Mouse (Mus musculus): ENCODE results near the gene B3gnt2.

Gene B3gnt2

DNA sequence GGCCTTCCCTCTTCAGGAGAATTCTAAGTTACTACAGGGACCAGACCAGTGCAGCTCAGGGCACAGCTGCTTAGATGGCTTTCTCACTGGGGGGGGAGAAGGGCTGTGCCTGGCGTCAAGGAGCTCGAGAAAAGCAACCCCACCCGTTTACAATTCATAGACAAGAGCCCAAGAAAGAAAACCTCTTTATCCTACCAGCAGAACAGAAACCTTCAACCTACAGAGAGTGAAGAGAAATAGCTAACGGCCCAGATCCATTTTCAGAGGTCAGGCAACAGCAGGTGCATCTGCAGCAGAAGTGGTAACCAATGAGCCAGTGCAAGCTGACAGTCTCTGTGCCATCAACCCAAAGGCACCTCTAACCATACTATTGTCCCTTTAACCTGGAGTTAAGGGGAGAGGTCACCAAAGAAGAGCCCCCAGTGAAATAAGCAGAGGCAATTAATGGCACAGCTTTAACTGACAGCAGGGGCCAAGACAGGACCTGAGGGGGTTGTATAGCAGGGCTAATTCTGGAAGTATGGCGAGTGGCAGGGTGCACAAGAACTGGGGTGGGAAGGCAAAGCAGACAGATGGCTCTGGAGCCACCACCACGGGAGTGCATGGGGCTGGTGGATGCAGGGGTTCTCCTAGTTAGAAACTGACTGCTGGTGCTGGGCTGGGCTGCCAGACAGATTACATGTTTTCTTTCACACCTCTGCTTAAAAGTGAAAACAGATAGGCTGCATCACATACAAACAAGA is 14.5 kb downstream of the B3gnt2 start:
- TF ChIP-seq GATA4 (IDR thresholded peaks at IDR 0.05; ENCODE audit: insufficient replicate concordance, low read length): no peak

DNA sequence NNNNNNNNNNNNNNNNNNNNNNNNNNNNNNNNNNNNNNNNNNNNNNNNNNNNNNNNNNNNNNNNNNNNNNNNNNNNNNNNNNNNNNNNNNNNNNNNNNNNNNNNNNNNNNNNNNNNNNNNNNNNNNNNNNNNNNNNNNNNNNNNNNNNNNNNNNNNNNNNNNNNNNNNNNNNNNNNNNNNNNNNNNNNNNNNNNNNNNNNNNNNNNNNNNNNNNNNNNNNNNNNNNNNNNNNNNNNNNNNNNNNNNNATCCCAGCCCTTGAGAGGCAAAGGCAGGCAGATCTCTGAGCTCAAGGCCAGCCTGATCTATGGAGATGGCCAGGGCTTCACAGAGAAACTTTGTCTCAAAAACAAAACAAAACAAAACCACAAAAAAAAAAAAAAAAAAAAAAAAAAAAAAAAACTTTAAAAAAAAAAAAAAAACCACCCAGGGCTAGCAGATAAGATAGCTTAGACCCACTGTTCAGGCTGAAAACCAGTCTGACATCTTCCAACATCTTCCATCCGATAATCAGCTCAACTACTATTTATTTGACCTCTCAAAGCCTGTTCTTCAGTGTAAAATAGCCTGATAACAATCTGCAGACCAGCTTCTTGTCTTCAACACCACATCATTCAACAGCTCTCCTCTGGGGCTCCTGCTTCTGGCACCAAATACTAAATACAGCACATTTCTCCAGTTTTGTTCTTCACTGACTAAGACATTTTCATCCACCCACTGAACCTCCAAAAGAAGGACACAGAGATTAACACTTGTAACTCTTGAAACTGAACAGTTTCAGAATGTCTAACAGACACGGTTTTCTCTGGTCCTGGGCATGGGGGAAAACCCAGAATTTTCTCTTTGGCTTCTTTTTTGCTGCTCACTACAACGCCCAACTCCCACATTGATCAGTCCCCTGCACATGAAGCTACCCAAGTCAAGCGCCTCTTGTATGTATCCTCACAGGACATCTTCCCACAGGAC is 15.7 kb downstream of the B3gnt2 start:
- peak; percentile 66; the same call in 1 of the 2 replicates for TF ChIP-seq GATA4 (IDR thresholded peaks at IDR 0.05; ENCODE audit: insufficient replicate concordance, low read length)

- TF ChIP-seq GATA4 (IDR thresholded peaks at IDR 0.05; ENCODE audit: insufficient replicate concordance, low read length): no peak
These were observed 21.3 kb downstream of the B3gnt2 start for GRCm38 (mm10) chr11:22839456-22839855.

GRCm38 (mm10) chr11:22838361-22838760 is 22.4 kb downstream of the B3gnt2 start:
- TF ChIP-seq GATA4 (IDR thresholded peaks at IDR 0.05; ENCODE audit: insufficient replicate concordance, low read length): no peak

GRCm38 (mm10) chr11:22836269-22836668 is 24.5 kb downstream of the B3gnt2 start:
- no peak for TF ChIP-seq GATA4 (IDR thresholded peaks at IDR 0.05; ENCODE audit: insufficient replicate concordance, low read length)

DNA sequence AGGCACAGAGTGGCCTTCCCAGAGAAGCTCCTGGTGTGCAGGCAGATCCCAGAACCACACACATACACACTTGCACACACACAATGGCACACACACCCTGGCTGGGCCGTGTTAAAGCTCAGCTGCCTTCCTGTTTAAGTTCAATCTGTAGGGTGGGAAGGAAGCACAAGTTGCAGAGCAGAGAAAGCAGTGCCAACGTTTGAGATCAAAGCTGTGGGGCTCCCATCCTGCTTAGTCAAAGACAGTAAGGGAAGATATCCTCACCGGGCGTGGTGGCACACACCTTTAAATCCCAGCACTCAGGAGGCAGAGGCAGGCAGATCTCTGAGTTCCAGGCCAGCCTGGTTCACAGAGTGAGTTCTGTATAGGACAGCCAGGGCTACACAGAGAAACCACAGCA is 28.2 kb downstream of the B3gnt2 start:
- TF ChIP-seq GATA4 (IDR thresholded peaks at IDR 0.05; ENCODE audit: insufficient replicate concordance, low read length): no peak

GRCm38 (mm10) chr11:22831916-22832315 is 28.8 kb downstream of the B3gnt2 start:
- TF ChIP-seq GATA4 (IDR thresholded peaks at IDR 0.05; ENCODE audit: insufficient replicate concordance, low read length): peak; percentile 74; the same call in 1 of the 2 replicates

DNA sequence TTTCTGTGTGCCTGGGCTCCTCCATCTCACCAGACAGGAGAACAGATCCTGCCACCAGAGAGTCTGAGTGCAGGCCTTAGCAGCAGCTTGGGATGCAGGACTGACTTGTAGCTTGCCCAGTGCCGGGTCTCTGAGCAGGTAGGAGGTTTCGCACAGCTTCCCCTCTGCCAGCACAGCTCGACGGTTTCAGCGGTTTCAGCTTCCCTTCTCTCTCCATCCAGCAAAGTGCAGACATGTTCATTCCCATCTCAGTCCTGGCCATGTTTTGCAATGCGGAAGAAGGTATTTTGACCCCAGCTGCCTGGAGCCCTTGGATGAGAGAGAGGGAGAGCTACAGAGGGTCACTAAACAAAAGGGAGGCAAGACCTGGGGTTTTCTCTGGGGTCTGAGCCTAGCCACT is 30.1 kb downstream of the B3gnt2 start:
- TF ChIP-seq GATA4 (IDR thresholded peaks at IDR 0.05; ENCODE audit: insufficient replicate concordance, low read length): no peak

DNA sequence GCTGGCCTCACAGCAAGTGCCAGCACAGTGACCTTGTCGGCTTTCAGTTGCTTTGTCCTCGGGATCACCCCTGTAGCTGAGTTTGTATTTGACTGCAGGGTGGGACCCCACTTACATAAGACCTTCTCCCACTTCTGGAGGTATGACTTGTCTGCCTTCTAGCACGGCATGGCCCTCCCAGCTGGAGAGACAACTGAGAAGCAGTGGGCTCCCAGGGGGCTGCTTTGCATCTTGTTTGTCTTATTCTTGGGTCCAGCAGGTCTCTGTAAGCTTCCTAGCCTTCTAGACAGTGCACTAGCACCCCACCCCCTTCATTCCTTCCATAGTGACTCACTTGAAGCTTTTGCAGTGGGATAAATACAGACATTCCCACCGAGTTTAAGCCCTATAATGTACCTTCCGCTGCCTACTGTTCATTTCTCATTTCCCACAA is 30.6 kb downstream of the B3gnt2 start:
- no peak for TF ChIP-seq GATA4 (IDR thresholded peaks at IDR 0.05; ENCODE audit: insufficient replicate concordance, low read length)

GRCm38 (mm10) chr11:22828988-22829632 is 31.7 kb downstream of the B3gnt2 start:
- TF ChIP-seq GATA4 (IDR thresholded peaks at IDR 0.05; ENCODE audit: insufficient replicate concordance, low read length): no peak

GRCm38 (mm10) chr11:22827514-22828080 is 33.2 kb downstream of the B3gnt2 start:
- TF ChIP-seq GATA4 (IDR thresholded peaks at IDR 0.05; ENCODE audit: insufficient replicate concordance, low read length): no peak

DNA sequence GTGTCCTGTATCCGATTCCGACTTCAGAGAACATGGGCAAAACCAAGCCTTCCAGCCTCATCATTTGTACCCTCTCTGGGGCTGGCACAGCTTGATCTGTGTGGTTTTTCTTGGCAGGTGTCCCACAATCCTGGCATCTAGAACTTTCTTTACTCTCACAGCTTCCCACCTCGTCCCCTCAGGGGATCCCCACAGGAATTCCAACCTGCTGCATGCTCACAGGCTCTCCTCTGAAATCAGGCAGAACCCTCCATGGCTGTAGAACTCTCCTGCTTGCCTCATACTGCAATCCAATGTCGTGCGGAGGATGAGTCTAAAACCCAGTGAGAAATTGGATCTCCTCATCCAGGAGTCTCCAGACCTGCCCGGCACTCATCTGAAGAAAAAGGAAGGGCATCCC is 34.1 kb downstream of the B3gnt2 start:
- no peak for TF ChIP-seq GATA4 (IDR thresholded peaks at IDR 0.05; ENCODE audit: insufficient replicate concordance, low read length)

GRCm38 (mm10) chr11:22826051-22826450 is 34.7 kb downstream of the B3gnt2 start:
- no peak for TF ChIP-seq GATA4 (IDR thresholded peaks at IDR 0.05; ENCODE audit: insufficient replicate concordance, low read length)

DNA sequence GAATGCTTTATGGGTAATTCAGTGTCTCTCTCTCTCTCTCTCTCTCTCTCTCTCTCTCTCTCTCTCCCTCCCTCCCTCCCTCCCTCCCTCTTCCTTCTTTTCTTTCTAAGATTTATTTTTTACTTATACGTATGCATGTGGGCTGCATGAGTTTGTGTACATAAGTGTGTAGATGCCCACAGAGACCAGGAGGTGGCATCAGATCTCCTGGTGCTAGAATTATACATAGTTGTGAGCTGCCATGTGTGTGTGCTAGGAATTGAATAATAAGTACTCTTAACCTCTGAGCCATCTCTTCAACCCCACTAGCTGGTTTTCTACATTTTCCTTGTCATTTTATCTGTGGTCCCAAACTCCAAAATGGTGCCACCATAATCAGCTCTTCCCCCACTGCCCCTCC is 35.2 kb downstream of the B3gnt2 start:
- no peak for TF ChIP-seq GATA4 (IDR thresholded peaks at IDR 0.05; ENCODE audit: insufficient replicate concordance, low read length)

GRCm38 (mm10) chr11:22824049-22824705 is 36.6 kb downstream of the B3gnt2 start:
- TF ChIP-seq GATA4 (IDR thresholded peaks at IDR 0.05; ENCODE audit: insufficient replicate concordance, low read length): peak; percentile 22; the same call in 1 of the 2 replicates

All from liver, adult (tissue).